Mouse (Mus musculus): ENCODE results near the gene Mindy4. TPM values are rescaled to one million over a fixed set of nuclear protein-coding genes. Genes with fewer than 3 reads are reported as not detected.

Gene Mindy4
- total and polyA plus RNA-seq, 2 experiments from 2014 or later, result 11.9 to 12.5 TPM

DNA sequence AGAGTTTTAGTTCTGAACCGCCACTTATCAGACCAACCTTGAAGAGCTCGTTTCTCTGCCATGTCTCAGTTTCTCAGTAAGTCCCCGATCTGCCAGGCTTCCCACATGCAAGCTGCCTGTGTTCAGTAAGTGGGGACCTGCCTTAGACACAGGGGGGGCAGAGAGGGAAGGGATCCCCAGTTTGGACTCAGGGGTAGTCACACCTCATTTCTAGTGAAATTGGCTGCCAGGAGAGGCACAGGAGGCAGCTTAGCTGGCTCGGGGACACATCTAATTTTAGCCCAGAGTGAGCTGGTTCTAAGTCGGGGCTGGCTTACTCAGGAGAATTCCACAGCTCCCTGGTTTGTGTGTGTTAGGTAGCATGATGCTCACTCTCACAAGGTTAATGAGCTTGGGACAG, 38.3 kb downstream of the Mindy4 start:
- no peak overlapping the region for H3K9ac ChIP-seq
- DNase-seq (no peak), ATAC-seq (peak; percentile 12; the same call in 1 of the 2 replicates)
- H3K4me1 ChIP-seq (ENCODE audit: insufficient read depth), result no peaks in the 10 kb centered on the region
- H3K27me3 ChIP-seq (ENCODE audit: insufficient read depth, low read length), result no peaks in the 10 kb centered on the region
- H3K4me3 ChIP-seq (ENCODE audit: low read depth, low read length), result no peak overlapping the region
- no peaks in the 10 kb centered on the region for H3K9me3 ChIP-seq (ENCODE audit: low read length)
- H3K4me2 ChIP-seq (ENCODE audit: low read depth), result no peak overlapping the region
- TF ChIP-seq CTCF (IDR thresholded peaks at IDR 0.05; ENCODE audit: low read depth), result no peak
- H3K27ac ChIP-seq (ENCODE audit: low read depth, low read length), result no peak overlapping the region
- WGBS, result 73% methylated on average over 5 of the region's 5 CpGs
- H3K36me3 ChIP-seq (ENCODE audit: insufficient read depth), result no peaks in the 10 kb centered on the region

DNA sequence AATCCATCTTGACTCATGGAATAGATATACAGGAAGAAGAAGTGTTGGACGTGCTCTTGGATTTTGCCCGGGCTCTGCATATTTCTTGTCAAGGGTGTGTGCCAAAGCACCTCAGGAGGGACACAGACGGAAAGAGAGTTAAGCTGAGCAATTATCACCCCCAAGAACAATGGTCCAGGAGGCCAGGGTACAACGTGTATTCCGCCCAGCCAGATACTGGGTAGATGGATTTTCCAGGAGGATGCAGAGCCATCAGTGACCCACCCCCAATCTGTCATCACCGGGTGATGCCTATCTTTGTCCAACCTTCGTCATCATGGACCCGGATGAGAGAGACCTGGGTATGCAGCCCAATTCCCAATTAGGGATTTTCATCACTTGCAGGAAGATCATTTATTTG, 42.5 kb downstream of the Mindy4 start:
- Histone ChIP-seq H3K4me3 (ENCODE audit: low read depth, low read length) (no peak overlapping the region), H3K9ac (no peak overlapping the region), H3K9me3 (ENCODE audit: low read length) (no peaks in the 10 kb centered on the region), H3K36me3 (ENCODE audit: insufficient read depth) (peaks cover 5% of the 10 kb centered on the region; the same call in 1 of the 2 replicates), H3K27me3 (ENCODE audit: insufficient read depth, low read length) (no peaks in the 10 kb centered on the region), H3K27ac (ENCODE audit: low read depth, low read length) (no peak overlapping the region), H3K4me2 (ENCODE audit: low read depth) (no peak overlapping the region), H3K4me1 (ENCODE audit: insufficient read depth) (no peaks in the 10 kb centered on the region)
- ATAC-seq (no peak), DNase-seq (no peak)
- WGBS, result 84% methylated on average over 8 of the region's 8 CpGs
- no peak for TF ChIP-seq CTCF (IDR thresholded peaks at IDR 0.05; ENCODE audit: low read depth)

DNA sequence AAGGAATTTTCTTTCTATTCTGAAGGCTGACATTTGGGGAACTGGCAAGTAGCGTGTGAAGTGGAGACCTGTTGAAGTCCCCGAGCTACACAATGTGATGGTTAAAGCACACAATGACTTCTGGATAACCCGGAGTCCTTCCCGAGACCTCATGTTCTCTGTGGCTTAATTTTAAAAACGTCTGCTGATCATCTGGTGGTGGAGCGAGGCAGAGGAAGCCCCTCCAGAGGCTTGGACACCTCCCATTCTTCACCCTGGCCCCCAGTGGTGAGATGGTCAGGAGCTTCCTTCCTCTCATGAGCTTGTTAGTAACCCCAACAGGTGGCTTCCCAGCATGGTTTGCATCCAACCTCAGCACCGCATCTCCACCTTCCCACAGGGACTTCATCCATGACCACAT, 43.3 kb downstream of the Mindy4 start:
- no peaks in the 10 kb centered on the region for H3K27me3 ChIP-seq (ENCODE audit: insufficient read depth, low read length)
- no peak for DNase-seq
- no peak overlapping the region for H3K4me2 ChIP-seq (ENCODE audit: low read depth)
- no peak overlapping the region for H3K4me3 ChIP-seq (ENCODE audit: low read depth, low read length)
- no peaks in the 10 kb centered on the region for H3K9me3 ChIP-seq (ENCODE audit: low read length)
- no peak overlapping the region for H3K27ac ChIP-seq (ENCODE audit: low read depth, low read length)
- no peaks in the 10 kb centered on the region for H3K4me1 ChIP-seq (ENCODE audit: insufficient read depth)
- no peak for TF ChIP-seq CTCF (IDR thresholded peaks at IDR 0.05; ENCODE audit: low read depth)
- peaks cover 5% of the 10 kb centered on the region; the same call in 1 of the 2 replicates for H3K36me3 ChIP-seq (ENCODE audit: insufficient read depth)
- WGBS, result 95% methylated on average over 7 of the region's 7 CpGs
- no peak for ATAC-seq
- H3K9ac ChIP-seq, result no peak overlapping the region

DNA sequence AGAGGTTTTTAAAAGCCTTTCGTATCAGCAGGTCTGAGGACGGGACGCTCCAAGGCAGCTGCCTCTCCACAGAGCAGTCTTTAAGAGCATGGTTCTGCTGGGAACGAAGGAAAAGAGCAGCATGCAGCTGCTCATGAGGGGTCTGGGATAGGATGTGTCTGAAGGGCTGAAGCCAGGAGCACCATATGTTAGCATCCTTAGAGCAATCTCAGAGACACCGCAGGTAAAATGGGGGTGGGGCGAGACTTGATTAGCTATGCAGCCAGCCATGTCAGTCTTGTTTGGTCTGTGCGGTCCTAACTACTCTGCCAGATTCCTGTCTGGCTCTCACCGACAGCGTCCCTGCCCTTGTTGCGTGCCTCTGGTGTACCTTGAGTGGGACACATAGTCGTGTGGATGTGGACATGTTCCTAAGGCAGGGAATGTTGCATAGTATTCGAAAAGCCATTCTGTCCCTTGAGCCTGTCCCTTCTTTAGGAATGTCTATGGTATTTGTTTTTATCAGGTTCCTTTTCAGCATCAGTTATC, 43.8 kb downstream of the Mindy4 start:
- Histone ChIP-seq H3K27ac (ENCODE audit: low read depth, low read length) (no peak overlapping the region), H3K36me3 (ENCODE audit: insufficient read depth) (peaks cover 5% of the 10 kb centered on the region; the same call in 1 of the 2 replicates), H3K4me1 (ENCODE audit: insufficient read depth) (no peaks in the 10 kb centered on the region), H3K9me3 (ENCODE audit: low read length) (no peaks in the 10 kb centered on the region), H3K4me3 (ENCODE audit: low read depth, low read length) (no peak overlapping the region), H3K4me2 (ENCODE audit: low read depth) (no peak overlapping the region), H3K27me3 (ENCODE audit: insufficient read depth, low read length) (no peaks in the 10 kb centered on the region), H3K9ac (no peak overlapping the region)
- TF ChIP-seq CTCF (IDR thresholded peaks at IDR 0.05; ENCODE audit: low read depth), result no peak
- DNase-seq (no peak), ATAC-seq (no peak)
- WGBS, result 94% methylated on average over 12 of the region's 12 CpGs

DNA sequence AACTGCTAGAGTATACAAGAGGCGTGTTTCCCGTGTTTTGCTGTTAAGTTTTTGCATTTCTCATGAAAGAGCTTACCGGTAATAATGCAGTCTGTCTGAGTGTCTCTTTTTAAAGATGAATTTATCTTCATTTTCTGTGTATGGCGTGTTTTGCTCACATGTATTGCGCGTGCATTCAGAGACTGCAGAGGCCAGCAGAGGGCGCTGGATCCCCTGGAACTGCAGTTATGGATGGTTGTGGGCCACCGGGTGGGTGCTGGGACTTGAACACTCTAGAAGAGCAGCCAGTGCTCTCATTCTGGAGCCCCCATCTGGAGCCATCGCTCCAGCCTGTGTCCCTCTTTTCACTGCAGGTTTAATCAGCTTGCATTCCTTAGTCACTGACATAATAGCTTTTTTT, 46.1 kb downstream of the Mindy4 start:
- TF ChIP-seq CTCF (IDR thresholded peaks at IDR 0.05; ENCODE audit: low read depth), result peak; percentile 11; the same call in 1 of the 2 replicates
- no peak for DNase-seq

DNA sequence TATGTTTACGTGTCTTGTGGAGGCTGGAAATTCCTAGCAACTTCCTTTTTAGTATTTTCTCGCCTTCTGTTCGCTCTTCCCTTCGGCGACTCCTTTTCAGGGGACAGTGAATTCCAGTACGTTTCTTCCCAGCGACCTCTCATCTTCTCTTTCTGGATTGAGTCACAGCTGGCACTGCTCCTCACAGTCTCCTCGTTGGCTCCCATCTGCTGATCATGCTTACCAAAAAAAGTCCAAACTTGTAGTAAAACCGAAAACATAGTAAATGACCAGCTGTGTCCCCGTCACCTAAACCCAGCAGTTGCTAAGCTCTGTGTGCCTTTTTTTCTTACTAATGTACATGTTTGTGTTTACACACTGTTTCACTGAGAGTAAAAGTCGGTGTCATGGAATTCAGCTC, 47.6 kb downstream of the Mindy4 start:
- ATAC-seq, result no peak
- Histone ChIP-seq H3K9me3 (ENCODE audit: low read length) (no peaks in the 10 kb centered on the region), H3K27me3 (ENCODE audit: insufficient read depth, low read length) (no peaks in the 10 kb centered on the region), H3K27ac (ENCODE audit: low read depth, low read length) (no peak overlapping the region), H3K4me1 (ENCODE audit: insufficient read depth) (no peaks in the 10 kb centered on the region), H3K4me2 (ENCODE audit: low read depth) (no peak overlapping the region), H3K36me3 (ENCODE audit: insufficient read depth) (peaks cover 5% of the 10 kb centered on the region; the same call in 1 of the 2 replicates), H3K9ac (no peak overlapping the region), H3K4me3 (ENCODE audit: low read depth, low read length) (no peak overlapping the region)
- 76% methylated on average over 11 of the region's 11 CpGs for WGBS
- TF ChIP-seq CTCF (IDR thresholded peaks at IDR 0.05; ENCODE audit: low read depth), result no peak
- no peak for DNase-seq

More for the DNA sequence above, 46.1 kb downstream of the Mindy4 start:
- Histone ChIP-seq H3K36me3 (ENCODE audit: insufficient read depth) (peaks cover 5% of the 10 kb centered on the region; the same call in 1 of the 2 replicates), H3K27ac (ENCODE audit: low read depth, low read length) (no peak overlapping the region), H3K9me3 (ENCODE audit: low read length) (no peaks in the 10 kb centered on the region), H3K9ac (no peak overlapping the region), H3K4me1 (ENCODE audit: insufficient read depth) (no peaks in the 10 kb centered on the region), H3K27me3 (ENCODE audit: insufficient read depth, low read length) (no peaks in the 10 kb centered on the region), H3K4me2 (ENCODE audit: low read depth) (no peak overlapping the region), H3K4me3 (ENCODE audit: low read depth, low read length) (no peak overlapping the region)
- ATAC-seq, result no peak
- WGBS, result 92% methylated on average over 9 of the region's 9 CpGs

DNA sequence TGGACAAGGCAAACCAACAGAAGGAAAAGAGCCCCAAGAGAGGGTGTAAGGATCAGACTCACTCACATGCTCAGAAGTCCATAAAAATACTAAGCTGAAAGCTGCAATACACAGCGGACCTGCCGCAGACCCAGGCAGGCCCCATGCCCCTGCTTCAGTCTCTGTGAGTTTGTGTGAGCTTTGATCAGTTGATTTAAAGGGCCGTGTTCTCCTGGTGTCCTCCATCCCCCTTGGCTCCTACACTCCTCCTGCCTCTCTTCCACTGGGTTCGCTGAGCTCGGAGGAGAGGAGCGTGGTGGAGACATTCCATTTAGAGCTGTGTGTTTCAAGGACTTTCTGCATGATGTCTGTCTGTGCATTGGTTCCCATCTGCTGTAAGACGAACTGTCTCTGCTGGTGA, 48.4 kb downstream of the Mindy4 start:
- WGBS, result 86% methylated on average over 7 of the region's 7 CpGs

More for the DNA sequence above, 48.4 kb downstream of the Mindy4 start:
- Histone ChIP-seq H3K36me3 (ENCODE audit: insufficient read depth) (peaks cover 4% of the 10 kb centered on the region; the same call in 1 of the 2 replicates), H3K27me3 (ENCODE audit: insufficient read depth, low read length) (no peaks in the 10 kb centered on the region), H3K4me1 (ENCODE audit: insufficient read depth) (no peaks in the 10 kb centered on the region), H3K4me2 (ENCODE audit: low read depth) (no peak overlapping the region), H3K4me3 (ENCODE audit: low read depth, low read length) (no peak overlapping the region), H3K27ac (ENCODE audit: low read depth, low read length) (no peak overlapping the region), H3K9ac (no peak overlapping the region), H3K9me3 (ENCODE audit: low read length) (no peaks in the 10 kb centered on the region)
- ATAC-seq (no peak), DNase-seq (no peak)
- TF ChIP-seq CTCF (IDR thresholded peaks at IDR 0.05; ENCODE audit: low read depth), result no peak

Measured in forebrain, postnatal 0 days (tissue).